Mouse (Mus musculus) kidney, adult 2 months (tissue): Measurements from ENCODE around the gene Olfr1367.

Experiments used
- CTCF ChIP-seq: fragments of 200-500 bp; conservative IDR thresholded peaks from 2 replicates; pipeline ENCODE4 v1.5.1; 2011; ENCODE audit warnings: low read depth, mild to moderate bottlenecking, control low read depth, low read length, moderate library complexity, mixed read lengths; ENCODE audit not compliant: insufficient read depth, insufficient read length
- POLR2A ChIP-seq: fragments of 200-500 bp; IDR thresholded peaks from one replicate; pipeline ENCODE4 v1.6.1; 2011; ENCODE audit warnings: low read depth, low read length, control low read depth

GRCm38 (mm10) chr13:21309788-21310187 lies 36.9 kb upstream of the Olfr1367 start:
- TF ChIP-seq CTCF = no peak
- TF ChIP-seq POLR2A = no peak
